Mouse (Mus musculus) hindbrain, embryonic 14.5 days (tissue): ENCODE results near the gene Tsc22d3. TPM values are rescaled to one million over a fixed set of nuclear protein-coding genes. Genes with fewer than 3 reads are reported as not detected.
A peak's percentile ranks its signal among the peaks of the same experiment; 100 is the strongest.

Experiments
- ATAC-seq: fragments of 200-750 bp; cut with Nextera tagmentation; 2 replicates; pipeline ENCODE4 v1.8.0; 2017; ENCODE audit warnings: moderate number of reproducible peaks, mild to moderate bottlenecking, moderate TSS enrichment, moderate library complexity; ENCODE audit not compliant: low FRiP score
- DNase-seq: peaks from one replicate; pipeline ENCODE4 v3.0.0-alpha.2; 2015; ENCODE audit warnings: low spot score
- H3K27ac ChIP-seq: fragments of 300-500 bp; sonication (generic); 2 replicates; pipeline ENCODE4 v1.5.1; 2014; ENCODE audit warnings: mild to moderate bottlenecking, moderate library complexity
- H3K27me3 ChIP-seq: fragments of 300-500 bp; sonication (generic); 2 replicates; pipeline ENCODE4 v1.6.1; 2014; ENCODE audit warnings: mild to moderate bottlenecking, low read length, mixed read lengths; ENCODE audit not compliant: control insufficient read depth, insufficient read depth
- H3K36me3 ChIP-seq: fragments of 300-500 bp; sonication (generic); replicated peaks from 2 replicates; pipeline ENCODE4 v1.6.1; 2014; ENCODE audit not compliant: control insufficient read depth, insufficient read depth
- H3K4me1 ChIP-seq: fragments of 300-500 bp; sonication (generic); replicated peaks from 2 replicates; pipeline ENCODE4 v1.6.1; 2014; ENCODE audit warnings: antibody characterized with exemption, low read length, mixed read lengths; ENCODE audit not compliant: control insufficient read depth, insufficient read depth
- H3K4me2 ChIP-seq: fragments of 300-500 bp; sonication (generic); replicated peaks from 2 replicates; pipeline ENCODE4 v1.6.1; 2014; ENCODE audit warnings: mild to moderate bottlenecking, moderate library complexity
- H3K4me3 ChIP-seq: fragments of 300-500 bp; sonication (generic); replicated peaks from 2 replicates; pipeline ENCODE4 v1.5.1; 2014; ENCODE audit warnings: mild to moderate bottlenecking, low read length
- H3K9ac ChIP-seq: fragments of 300-500 bp; sonication (generic); 2 replicates; pipeline ENCODE4 v1.6.1; 2014
- H3K9me3 ChIP-seq: fragments of 300-500 bp; sonication (generic); 2 replicates; pipeline ENCODE4 v1.6.1; 2016; ENCODE audit warnings: low read length; ENCODE audit not compliant: control insufficient read depth
- WGBS: fragments of 180-500 bp; shearing (Covaris S2); extraction: QIAGEN DNeasy Blood & Tissue Kit; methylation state at CpG from one replicate; pipeline ENCODE4 v1.1.7; 2014; 5-methylcytosine and 5-hydroxymethylcytosine counted together
- polyA plus RNA-seq: library from polyadenylated mRNA; unstranded; fragments of >200 nt; fragmentation: Nextera tagmentation; extraction: Ambion mirVana; gene quantifications from 2 replicates; pipeline ENCODE4 v1.2.1, GENCODE M21; 2014

Tsc22d3 gene
- polyA plus RNA-seq, 1 experiment from 2014 or later = 119 TPM

DNA sequence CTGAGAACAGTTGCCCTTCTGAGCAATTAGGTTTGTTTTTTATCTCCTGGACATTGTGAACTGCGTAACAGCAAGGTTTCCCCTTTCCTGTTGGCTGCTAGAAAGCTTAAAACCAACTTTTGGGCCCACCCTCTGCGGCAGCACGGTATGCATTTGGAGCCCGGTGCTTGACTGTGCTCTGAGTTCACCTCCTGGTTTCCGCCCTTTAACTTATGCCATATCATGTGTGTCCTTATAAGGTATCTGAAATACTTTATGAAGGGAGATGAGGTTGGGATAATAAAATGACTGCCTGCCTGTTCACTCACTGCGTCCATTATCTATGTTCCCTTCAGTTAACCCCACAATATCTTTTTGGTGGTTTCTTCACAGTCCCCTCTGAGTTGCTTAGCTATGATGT lies 106.3 kb downstream of the Tsc22d3 start:
- no peak overlapping the region for H3K9ac ChIP-seq
- H3K9me3 ChIP-seq = no peaks in the 10 kb centered on the region
- no peak for DNase-seq
- no peak for ATAC-seq
- H3K4me2 ChIP-seq = no peak overlapping the region
- 90% methylated on average over 6 of the region's 6 CpGs for WGBS
- H3K27ac ChIP-seq = no peak overlapping the region
- H3K4me1 ChIP-seq = no peaks in the 10 kb centered on the region
- no peaks in the 10 kb centered on the region for H3K36me3 ChIP-seq
- H3K4me3 ChIP-seq = no peak overlapping the region
- H3K27me3 ChIP-seq = peaks cover 29% of the 10 kb centered on the region

GRCm38 (mm10) chrX:140493527-140494029 lies 106.9 kb downstream of the Tsc22d3 start:
- Histone ChIP-seq H3K4me2 (no peak overlapping the region), H3K4me1 (no peaks in the 10 kb centered on the region), H3K9ac (no peak overlapping the region), H3K27me3 (peaks cover 35% of the 10 kb centered on the region), H3K9me3 (no peaks in the 10 kb centered on the region), H3K36me3 (no peaks in the 10 kb centered on the region), H3K4me3 (no peak overlapping the region), H3K27ac (no peak overlapping the region)
- DNase-seq = no peak
- ATAC-seq = no peak
- WGBS = 69% methylated on average over 7 of the region's 7 CpGs

DNA sequence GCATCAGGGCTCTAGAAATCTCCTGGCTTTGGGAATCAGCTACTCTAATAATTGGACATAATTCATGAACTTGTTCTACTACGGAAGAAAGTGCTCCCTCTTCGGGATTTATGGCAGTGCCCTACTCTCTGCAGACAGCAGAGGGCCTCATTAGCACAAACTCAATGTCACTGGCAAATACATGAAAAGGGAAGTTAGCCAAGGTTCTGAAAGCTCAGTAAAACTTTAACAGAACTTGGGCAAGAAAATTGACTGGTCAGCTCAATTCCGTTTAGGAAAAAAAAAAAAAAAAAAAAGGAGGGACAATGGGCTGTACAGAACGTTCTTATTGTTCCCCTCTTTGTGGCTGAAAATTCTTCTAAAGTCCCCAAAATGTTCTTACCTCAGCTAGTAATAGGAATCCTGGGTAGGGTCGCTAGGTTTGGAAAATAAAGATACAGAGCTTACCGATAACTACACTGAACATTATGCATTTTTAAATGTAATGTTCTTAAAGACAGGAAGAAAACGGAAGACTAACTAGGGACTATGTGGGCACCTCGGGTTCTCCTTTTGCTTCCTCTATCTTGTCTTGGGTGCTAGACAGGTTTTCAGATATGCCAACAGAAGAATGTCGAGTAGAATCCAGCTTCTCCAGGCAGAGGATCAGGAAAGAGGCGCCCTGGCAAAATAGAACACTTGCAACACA lies 108.4 kb downstream of the Tsc22d3 start:
- ATAC-seq = no peak
- Histone ChIP-seq H3K27ac (no peak overlapping the region), H3K4me1 (no peaks in the 10 kb centered on the region), H3K27me3 (peaks cover 29% of the 10 kb centered on the region), H3K4me3 (no peak overlapping the region), H3K9ac (no peak overlapping the region), H3K4me2 (no peak overlapping the region), H3K9me3 (no peaks in the 10 kb centered on the region), H3K36me3 (no peaks in the 10 kb centered on the region)
- WGBS = 60% methylated on average over 10 of the region's 10 CpGs
- DNase-seq = peak; percentile 58

GRCm38 (mm10) chrX:140490203-140490602 lies 110.3 kb downstream of the Tsc22d3 start:
- H3K27me3 ChIP-seq = peaks cover 30% of the 10 kb centered on the region
- 92% methylated on average over 3 of the region's 3 CpGs for WGBS
- no peaks in the 10 kb centered on the region for H3K4me1 ChIP-seq
- H3K4me3 ChIP-seq = no peak overlapping the region
- no peak for DNase-seq
- no peak overlapping the region for H3K27ac ChIP-seq
- no peak for ATAC-seq
- no peak overlapping the region for H3K4me2 ChIP-seq
- H3K9ac ChIP-seq = no peak overlapping the region
- H3K36me3 ChIP-seq = no peaks in the 10 kb centered on the region
- H3K9me3 ChIP-seq = no peaks in the 10 kb centered on the region

Other genes starting within 250 kb of the Tsc22d3 start
- 89.4 and 98.9 TPM in 2 replicates for gene Prps1, start 144.0 kb downstream of the Tsc22d3 start, polyA plus RNA-seq
- gene Mid2, start 63.9 kb upstream of the Tsc22d3 start, polyA plus RNA-seq = 11.0 and 13.2 TPM in 2 replicates
- gene Tex13b, start 212.8 kb upstream of the Tsc22d3 start, polyA plus RNA-seq = not detected in 2 replicates